Mouse (Mus musculus) liver, postnatal 0 days (tissue): ENCODE measurements around the gene Glrx3.

Source experiments
- CTCF ChIP-seq: sonication (generic); IDR thresholded peaks from 2 replicates; pipeline ENCODE4 v1.5.1; 2016; ENCODE audit warnings: antibody characterized with exemption, low read depth
- EP300 ChIP-seq: IDR thresholded peaks from 2 replicates; pipeline ENCODE4 v1.6.1; 2016; ENCODE audit warnings: antibody characterized with exemption, low read depth, mild to moderate bottlenecking

DNA sequence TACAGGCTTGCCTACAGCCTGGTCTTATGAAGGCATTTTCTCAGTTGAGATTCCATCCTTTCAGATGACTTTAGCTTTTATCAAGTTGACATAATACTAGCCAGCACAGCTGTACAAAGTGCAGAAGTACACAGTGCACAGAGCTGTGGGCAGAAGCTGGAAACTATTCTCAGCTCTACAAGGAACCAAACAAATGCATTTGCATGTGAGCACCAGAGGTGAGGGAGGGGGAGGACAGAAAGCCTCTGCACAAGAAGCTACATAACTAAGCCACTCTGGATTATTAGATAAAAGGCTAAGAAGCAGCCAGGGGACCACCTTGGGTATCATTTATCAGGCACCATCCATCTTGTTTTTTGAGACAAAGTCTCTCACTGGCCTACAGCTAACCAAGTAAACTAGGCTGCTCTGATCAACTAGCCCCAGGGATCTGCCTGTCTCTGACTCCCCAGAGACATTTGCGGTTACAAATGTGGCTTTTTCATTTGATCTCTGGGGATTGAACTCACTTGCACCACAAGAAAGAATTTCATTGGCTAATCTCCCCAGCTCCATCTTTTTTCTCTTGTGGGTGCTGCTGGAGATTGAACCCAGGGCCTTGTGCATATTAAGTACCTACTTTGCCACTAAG lies 29.9 kb upstream of the Glrx3 start:
- TF ChIP-seq CTCF (no peak), EP300 (no peak)
